Mouse (Mus musculus): ENCODE measurements around the gene Mucl3.
A peak's percentile ranks its signal among the peaks of the same experiment; 100 is the strongest.

Gene Mucl3

GRCm38 (mm10) chr17:35643609-35644236, at the start of gene Mucl3:
TSS of gene Mucl3 (minus strand) at chr17:35643695.
- DNase-seq, result peak; percentile 27

- no peak for DNase-seq
These were observed 48.9 kb upstream of the Mucl3 start for GRCm38 (mm10) chr17:35692368-35692767.

GRCm38 (mm10) chr17:35691811-35692210, 48.3 kb upstream of the Mucl3 start:
- DNase-seq, result no peak

- no peak for DNase-seq
These were observed 46.6 kb upstream of the Mucl3 start for GRCm38 (mm10) chr17:35689936-35690645.

- DNase-seq, result no peak
These were observed 45.1 kb upstream of the Mucl3 start for GRCm38 (mm10) chr17:35688347-35689175.

- DNase-seq, result no peak
These were observed 41.6 kb upstream of the Mucl3 start for GRCm38 (mm10) chr17:35685061-35685460.

- DNase-seq, result no peak
These were observed 38.5 kb upstream of the Mucl3 start for GRCm38 (mm10) chr17:35681986-35682385.

- no peak for DNase-seq
These were observed 37.1 kb upstream of the Mucl3 start for GRCm38 (mm10) chr17:35680591-35680990.

GRCm38 (mm10) chr17:35673416-35674035, 30.0 kb upstream of the Mucl3 start, which contains the start of gene Gtf2h4:
TSS of gene Gtf2h4 (minus strand) at chr17:35673739.
- DNase-seq, result peak; percentile 94

- no peak for DNase-seq
These were observed 29.0 kb upstream of the Mucl3 start for GRCm38 (mm10) chr17:35672527-35672926.

GRCm38 (mm10) chr17:35671846-35672245, 28.4 kb upstream of the Mucl3 start:
- no peak for DNase-seq

GRCm38 (mm10) chr17:35669731-35670130, 26.2 kb upstream of the Mucl3 start:
- no peak for DNase-seq

- peak; percentile 96 for DNase-seq
These were observed 24.0 kb upstream of the Mucl3 start, which contains the start of gene Vars2 for GRCm38 (mm10) chr17:35667334-35668065. TSS of gene Vars2 (minus strand) at chr17:35667592.

- peak; percentile 14 for DNase-seq
These were observed 23.4 kb upstream of the Mucl3 start for GRCm38 (mm10) chr17:35666851-35667256.

GRCm38 (mm10) chr17:35665957-35666515, 22.5 kb upstream of the Mucl3 start:
- DNase-seq, result peak; percentile 52

GRCm38 (mm10) chr17:35653086-35653485, 9.6 kb upstream of the Mucl3 start:
- no peak for DNase-seq

- peak; percentile 57 for DNase-seq
These were observed 5.9 kb upstream of the Mucl3 start for GRCm38 (mm10) chr17:35649429-35649828.

- no peak for DNase-seq
These were observed 4.1 kb downstream of the Mucl3 start for GRCm38 (mm10) chr17:35639352-35639751.

- peak; percentile 56 for DNase-seq
These were observed 4.9 kb downstream of the Mucl3 start for GRCm38 (mm10) chr17:35638475-35639190.

- peak; percentile 29 for DNase-seq
These were observed 7.1 kb downstream of the Mucl3 start for GRCm38 (mm10) chr17:35636363-35636762.

- peak; percentile 60 for DNase-seq
These were observed 7.8 kb downstream of the Mucl3 start for GRCm38 (mm10) chr17:35635699-35636111.

All from kidney, adult 11 months (tissue).